Mouse (Mus musculus): ENCODE data around the gene Slx4ip. TPM values are rescaled to one million over a fixed set of nuclear protein-coding genes. Genes with fewer than 3 reads are reported as not detected.
A peak's percentile ranks its signal among the peaks of the same experiment; 100 is the strongest.

The Slx4ip gene
- total RNA-seq, 2 experiments from 2014 or later = 6.7 to 8.1 TPM

DNA sequence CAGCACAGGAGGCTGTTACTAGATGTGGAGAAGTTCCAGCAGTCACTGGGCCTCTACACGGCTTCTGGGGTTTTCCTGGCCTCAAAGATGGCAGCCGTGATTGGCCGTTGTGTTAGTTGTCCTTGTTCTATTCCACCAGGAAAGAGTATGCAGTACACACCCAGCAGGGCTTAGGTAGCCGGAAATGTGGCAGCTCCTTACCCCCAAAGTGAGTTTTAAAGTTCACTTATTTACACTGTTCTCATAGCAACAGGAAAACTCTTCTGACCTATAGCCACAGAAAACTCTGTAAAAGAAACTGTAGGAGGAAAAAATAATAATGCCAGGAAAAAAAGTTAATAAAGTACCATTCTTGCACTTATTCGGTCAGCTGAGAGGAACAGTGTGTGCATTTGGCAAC lies 55.3 kb downstream of the Slx4ip start:
- DNase-seq (ENCODE audit: extremely low spot score in 1 of 2, low spot score in 1 of 2) = no peak

DNA sequence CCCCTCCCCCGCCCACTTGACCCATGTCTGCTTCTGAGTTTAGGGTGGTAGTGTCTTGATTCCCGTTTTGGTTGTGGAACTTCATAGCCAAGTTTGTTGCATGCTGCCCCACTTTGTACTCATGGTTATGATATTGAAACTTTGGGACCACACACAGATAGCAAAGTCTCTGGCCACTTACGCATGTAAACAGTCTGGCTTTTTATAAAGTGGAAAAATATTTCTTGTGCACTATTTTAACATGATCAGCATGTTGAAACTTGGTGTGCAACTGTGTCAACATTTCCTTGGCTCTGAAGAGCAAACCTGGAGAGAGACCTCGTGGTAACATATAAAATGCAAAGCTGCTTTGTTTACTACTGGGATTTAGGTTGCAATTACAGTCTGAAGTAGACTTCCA lies 56.5 kb downstream of the Slx4ip start:
- no peak for DNase-seq (ENCODE audit: extremely low spot score in 1 of 2, low spot score in 1 of 2)

- no peak for DNase-seq (ENCODE audit: extremely low spot score in 1 of 2, low spot score in 1 of 2)
Observed at GRCm38 (mm10) chr2:136947937-136948336, 56.9 kb downstream of the Slx4ip start.

GRCm38 (mm10) chr2:136952238-136952637 lies 61.2 kb downstream of the Slx4ip start:
- no peak for DNase-seq (ENCODE audit: extremely low spot score in 1 of 2, low spot score in 1 of 2)

GRCm38 (mm10) chr2:136955726-136956571 lies 64.9 kb downstream of the Slx4ip start:
- no peak for DNase-seq (ENCODE audit: extremely low spot score in 1 of 2, low spot score in 1 of 2)

DNA sequence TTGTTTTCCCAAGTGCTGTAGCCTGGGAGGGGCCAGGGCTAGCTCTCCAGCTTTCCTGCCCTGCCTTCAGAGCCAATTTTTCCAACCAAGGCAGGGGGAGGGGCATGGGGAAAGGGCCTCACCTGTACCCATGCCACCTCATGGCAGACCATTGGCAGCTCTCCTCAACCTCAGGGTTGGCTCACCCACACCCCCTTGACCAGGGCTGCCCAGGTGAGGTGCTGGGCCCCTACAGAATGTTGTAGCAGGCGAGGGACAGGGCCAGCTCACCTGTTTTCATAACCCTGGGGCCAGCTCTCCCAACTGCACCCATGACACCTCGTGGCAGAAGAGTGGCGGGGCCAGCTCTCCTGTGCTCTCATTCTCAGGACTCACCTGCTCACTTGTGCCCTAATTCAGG lies 67.7 kb downstream of the Slx4ip start:
- DNase-seq (ENCODE audit: extremely low spot score in 1 of 2, low spot score in 1 of 2) = no peak

DNA sequence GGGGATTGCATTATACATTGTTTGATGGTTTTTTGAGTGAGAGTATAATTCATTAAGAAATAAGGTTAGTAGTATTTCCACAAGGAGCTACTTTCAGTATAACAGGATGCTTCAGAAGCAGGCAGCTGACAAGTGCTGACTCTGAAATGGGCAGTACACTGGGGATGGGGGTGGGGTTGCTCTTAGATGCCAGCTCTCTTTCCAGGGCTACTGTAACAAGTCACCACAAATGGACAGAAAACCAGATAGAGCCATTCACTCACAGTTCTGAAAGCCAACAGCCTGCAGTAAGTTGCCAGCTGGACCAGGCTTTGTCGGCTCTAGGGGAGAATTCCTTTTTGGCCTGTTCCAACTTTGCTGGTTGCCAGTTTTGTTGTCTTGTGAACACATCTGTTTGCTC lies 84.8 kb downstream of the Slx4ip start:
- DNase-seq (ENCODE audit: extremely low spot score in 1 of 2, low spot score in 1 of 2) = no peak

GRCm38 (mm10) chr2:136979056-136979772 lies 88.2 kb downstream of the Slx4ip start:
- DNase-seq (ENCODE audit: extremely low spot score in 1 of 2, low spot score in 1 of 2) = no peak

- no peak for DNase-seq (ENCODE audit: extremely low spot score in 1 of 2, low spot score in 1 of 2)
Observed at GRCm38 (mm10) chr2:136981062-136981879, 90.3 kb downstream of the Slx4ip start.

GRCm38 (mm10) chr2:136983959-136984358 lies 92.9 kb downstream of the Slx4ip start:
- DNase-seq (ENCODE audit: extremely low spot score in 1 of 2, low spot score in 1 of 2) = no peak

- DNase-seq (ENCODE audit: extremely low spot score in 1 of 2, low spot score in 1 of 2) = no peak
Observed at GRCm38 (mm10) chr2:136985998-136986730, 95.1 kb downstream of the Slx4ip start.

DNA sequence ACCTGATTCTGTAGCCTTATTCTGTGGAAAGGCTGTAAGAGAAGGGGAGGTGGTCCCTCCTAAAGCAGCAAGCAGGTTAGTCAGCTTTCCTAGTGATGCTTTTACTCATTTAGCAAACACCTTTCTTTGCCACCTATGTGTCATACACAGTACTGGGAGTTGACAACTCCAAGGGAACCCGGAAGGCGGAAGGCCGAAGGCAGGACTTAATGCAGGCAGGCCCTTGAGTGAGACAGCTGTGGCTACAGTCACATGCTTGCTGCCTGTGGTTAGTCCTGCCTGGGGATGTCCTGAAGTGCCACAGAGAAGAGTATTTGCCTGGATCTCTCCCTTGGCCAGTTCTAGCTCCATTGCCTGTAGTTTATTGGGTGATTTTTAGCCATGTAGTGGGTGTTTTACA lies 102.1 kb downstream of the Slx4ip start:
- DNase-seq (ENCODE audit: extremely low spot score in 1 of 2, low spot score in 1 of 2) = no peak

DNA sequence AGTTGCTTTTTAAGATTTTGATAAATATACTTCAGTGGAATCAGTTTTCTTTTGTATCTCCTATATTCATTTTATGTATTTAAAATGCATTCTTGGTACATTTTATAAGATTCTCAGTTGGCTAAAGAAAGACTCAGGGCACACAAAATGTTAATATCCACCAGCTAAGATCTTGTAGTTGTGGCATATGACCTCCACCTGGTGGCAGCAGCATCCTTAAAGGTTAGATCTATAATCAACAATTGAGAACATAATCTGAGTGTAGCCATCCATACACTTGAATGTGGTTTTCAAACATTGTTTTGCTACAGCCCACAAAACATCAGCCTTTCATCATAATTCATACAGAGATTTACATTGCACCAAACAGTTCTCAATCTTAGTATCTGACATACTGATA lies 106.1 kb downstream of the Slx4ip start:
- peak in 1 of 2 experiments; percentile 10 for DNase-seq (ENCODE audit: extremely low spot score in 1 of 2, low spot score in 1 of 2)

DNA sequence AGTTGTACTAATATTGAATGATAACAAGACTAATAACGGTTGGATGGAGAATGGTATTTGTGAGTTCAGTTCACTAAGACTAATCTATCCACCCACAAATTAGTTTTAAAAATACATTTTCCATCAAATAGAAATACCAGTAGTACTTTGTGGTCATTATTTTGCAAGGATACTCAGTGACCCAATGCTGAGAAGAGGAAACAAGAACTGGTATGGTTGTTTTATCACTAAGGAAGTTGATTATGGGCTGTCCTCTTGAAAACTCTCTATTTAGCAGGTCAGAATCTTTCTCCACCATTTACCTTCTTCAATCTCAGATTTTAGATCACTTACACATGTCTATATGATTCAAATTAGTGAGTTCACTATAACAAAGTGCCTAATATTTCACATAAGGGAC lies 111.0 kb downstream of the Slx4ip start:
- no peak for DNase-seq (ENCODE audit: extremely low spot score in 1 of 2, low spot score in 1 of 2)

DNA sequence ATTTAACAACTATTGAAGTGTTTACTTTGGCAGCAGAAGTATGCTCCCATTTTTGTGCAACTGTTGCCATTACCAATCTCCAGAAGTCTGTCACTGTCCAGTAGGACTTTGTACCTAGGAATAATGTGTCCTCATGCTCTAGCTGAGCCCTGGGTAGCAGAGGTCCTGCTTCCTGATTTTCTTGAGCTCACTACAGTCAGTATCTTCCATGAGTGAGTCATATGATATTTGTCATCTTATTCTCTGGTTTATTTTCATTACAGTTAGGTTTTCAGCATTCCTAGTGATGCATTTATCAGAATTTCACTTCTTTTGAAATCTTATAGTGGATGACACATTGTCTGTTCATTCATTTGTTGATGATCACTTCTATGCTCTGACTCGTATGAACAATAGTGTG lies 115.6 kb downstream of the Slx4ip start:
- DNase-seq (ENCODE audit: extremely low spot score in 1 of 2, low spot score in 1 of 2) = no peak

DNA sequence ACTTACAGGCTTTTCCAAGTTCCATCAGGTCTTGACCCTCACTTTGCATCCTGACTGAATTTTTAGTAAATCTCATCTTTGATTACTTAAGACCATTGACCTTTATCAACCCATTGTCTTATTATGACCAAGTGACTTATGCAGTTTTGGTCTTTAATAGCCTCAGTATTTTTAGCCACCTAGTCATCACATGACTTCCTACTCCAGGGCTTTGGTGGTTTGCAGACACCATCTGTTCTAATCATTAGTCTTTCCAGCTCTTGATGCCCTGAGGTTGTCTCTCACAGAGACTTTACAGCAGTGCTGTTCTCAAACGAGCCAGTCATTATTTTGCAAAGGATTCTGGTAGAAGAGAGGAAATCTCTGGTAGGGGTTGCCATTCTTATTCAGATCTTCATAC lies 121.0 kb downstream of the Slx4ip start:
- no peak for DNase-seq (ENCODE audit: extremely low spot score in 1 of 2, low spot score in 1 of 2)

DNA sequence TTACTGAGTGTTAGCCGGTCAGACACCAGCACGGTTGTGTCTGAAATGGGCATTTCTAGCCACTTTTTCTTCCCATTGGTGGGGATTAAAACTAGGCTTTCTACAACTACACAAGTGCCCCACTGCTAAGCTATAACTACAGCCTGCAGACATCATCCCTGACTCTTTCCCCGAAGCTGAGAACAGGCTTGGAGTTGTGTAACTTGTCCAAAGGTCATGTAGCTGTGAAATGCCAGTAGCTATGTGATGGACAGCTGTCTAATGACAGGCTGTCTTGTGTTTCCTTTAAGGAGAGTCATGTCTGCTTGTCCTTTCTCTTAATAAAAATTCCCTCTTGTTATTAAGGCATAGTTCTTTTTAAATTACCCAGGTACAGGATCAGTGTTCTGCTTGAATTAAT lies 122.1 kb downstream of the Slx4ip start:
- DNase-seq (ENCODE audit: extremely low spot score in 1 of 2, low spot score in 1 of 2) = no peak

- no peak for DNase-seq (ENCODE audit: extremely low spot score in 1 of 2, low spot score in 1 of 2)
Observed at GRCm38 (mm10) chr2:137013811-137014350, 122.9 kb downstream of the Slx4ip start.

DNA sequence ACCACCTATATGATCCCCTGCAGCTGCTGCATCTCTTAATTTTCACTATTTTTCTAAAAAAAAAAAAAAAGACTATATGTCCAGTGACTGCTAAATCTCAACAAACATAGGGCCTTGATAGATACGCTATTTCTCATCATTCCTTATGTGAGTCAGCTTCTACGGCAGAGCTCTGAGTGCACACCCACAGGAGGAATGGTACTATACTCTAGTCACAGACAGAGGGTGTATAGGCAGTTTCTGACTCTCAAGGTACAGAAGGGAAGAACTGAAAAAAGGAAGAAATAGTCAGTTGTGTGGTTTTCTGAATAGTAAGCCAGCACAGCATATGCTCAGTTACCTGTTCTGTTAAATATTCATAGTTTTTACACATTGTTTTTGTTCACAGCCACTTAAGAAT lies 123.4 kb downstream of the Slx4ip start:
- no peak for DNase-seq (ENCODE audit: extremely low spot score in 1 of 2, low spot score in 1 of 2)

DNA sequence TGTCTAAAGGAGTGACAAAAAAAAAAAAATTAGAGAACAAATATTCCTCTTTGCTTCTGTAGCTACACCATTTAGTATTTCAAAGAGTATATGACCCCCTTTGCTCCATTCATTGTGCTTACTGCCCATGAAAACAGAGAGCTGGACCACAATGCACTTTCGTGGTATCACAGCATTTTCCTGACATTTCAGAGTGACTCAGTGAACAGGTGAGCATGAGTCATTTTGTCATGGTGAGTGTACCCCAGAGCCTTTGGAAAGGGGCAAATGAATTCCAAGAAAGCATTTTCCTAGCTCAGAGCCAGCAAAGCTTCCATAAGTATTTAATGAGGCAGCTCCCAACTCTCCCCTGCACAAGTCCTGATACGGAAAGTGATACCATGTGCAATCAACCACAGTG lies 153.1 kb downstream of the Slx4ip start:
- no peak for DNase-seq (ENCODE audit: extremely low spot score in 1 of 2, low spot score in 1 of 2)
